Mouse (Mus musculus): ENCODE measurements around the gene Tbc1d22a.

- TF ChIP-seq CTCF (IDR thresholded peaks at IDR 0.05; ENCODE audit: extremely low read depth, insufficient read length, insufficient replicate concordance, low read depth, low read length) (no peak), POLR2A (IDR thresholded peaks at IDR 0.05; ENCODE audit: low read depth, low read length) (no peak)
Measured at GRCm38 (mm10) chr15:86360376-86360775, 146.1 kb downstream of the Tbc1d22a start.
